Mouse (Mus musculus) liver, embryonic 12.5 days (tissue): ENCODE results near the gene Kif3b. TPM values are rescaled to one million over a fixed set of nuclear protein-coding genes. Genes with fewer than 3 reads are reported as not detected.

ENCODE experiments used
- ATAC-seq: fragments of 200-750 bp; cut with Nextera tagmentation; 2 replicates; pipeline ENCODE4 v1.8.0; 2017; ENCODE audit warnings: moderate number of reproducible peaks, mild to moderate bottlenecking, moderate library complexity
- H3K27ac ChIP-seq: fragments of 300-500 bp; sonication (generic); 2 replicates; pipeline ENCODE4 v1.5.1; 2016; ENCODE audit warnings: mild to moderate bottlenecking
- H3K27me3 ChIP-seq: fragments of 300-500 bp; sonication (generic); replicated peaks from 2 replicates; pipeline ENCODE4 v1.6.1; 2016; ENCODE audit warnings: mild to moderate bottlenecking, moderate library complexity
- H3K36me3 ChIP-seq: fragments of 300-500 bp; sonication (generic); 2 replicates; pipeline ENCODE4 v1.6.1; 2016; ENCODE audit warnings: mild to moderate bottlenecking, moderate library complexity
- H3K4me1 ChIP-seq: fragments of 300-500 bp; sonication (generic); 2 replicates; pipeline ENCODE4 v1.6.1; 2016
- H3K4me2 ChIP-seq: fragments of 300-500 bp; sonication (generic); 2 replicates; pipeline ENCODE4 v1.6.1; 2016; ENCODE audit warnings: mild to moderate bottlenecking, moderate library complexity
- H3K4me3 ChIP-seq: fragments of 300-500 bp; sonication (generic); 2 replicates; pipeline ENCODE4 v1.5.1; 2016; ENCODE audit warnings: mild to moderate bottlenecking, moderate library complexity
- H3K9ac ChIP-seq: fragments of 300-500 bp; sonication (generic); 2 replicates; pipeline ENCODE4 v1.6.1; 2016; ENCODE audit warnings: mild to moderate bottlenecking, moderate library complexity
- H3K9me3 ChIP-seq: fragments of 300-500 bp; sonication (generic); replicated peaks from 2 replicates; pipeline ENCODE4 v1.6.1; 2016; ENCODE audit warnings: mild to moderate bottlenecking, moderate library complexity
- WGBS: fragments of 180-500 bp; shearing (Covaris S2); methylation state at CpG from one replicate; pipeline ENCODE4 v1.1.7; 2016; ENCODE audit not compliant: insufficient replicate concordance; 5-methylcytosine and 5-hydroxymethylcytosine counted together
- polyA plus RNA-seq: library from polyadenylated mRNA; unstranded; fragments of >200 nt; fragmentation: Nextera tagmentation; extraction: Ambion mirVana; gene quantifications from 2 replicates; pipeline ENCODE4 v1.2.1, GENCODE M21; 2016

Kif3b gene
- polyA plus RNA-seq, 1 experiment from 2014 or later = 2.9 TPM

- peak; percentile 83 for ATAC-seq
- 25% methylated on average over 3 of the region's 3 CpGs for WGBS
- peak overlapping the region; percentile 46; the same call in 1 of the 2 replicates for H3K27ac ChIP-seq
These were observed 43.1 kb downstream of the Kif3b start for GRCm38 (mm10) chr2:153334281-153334680.

DNA sequence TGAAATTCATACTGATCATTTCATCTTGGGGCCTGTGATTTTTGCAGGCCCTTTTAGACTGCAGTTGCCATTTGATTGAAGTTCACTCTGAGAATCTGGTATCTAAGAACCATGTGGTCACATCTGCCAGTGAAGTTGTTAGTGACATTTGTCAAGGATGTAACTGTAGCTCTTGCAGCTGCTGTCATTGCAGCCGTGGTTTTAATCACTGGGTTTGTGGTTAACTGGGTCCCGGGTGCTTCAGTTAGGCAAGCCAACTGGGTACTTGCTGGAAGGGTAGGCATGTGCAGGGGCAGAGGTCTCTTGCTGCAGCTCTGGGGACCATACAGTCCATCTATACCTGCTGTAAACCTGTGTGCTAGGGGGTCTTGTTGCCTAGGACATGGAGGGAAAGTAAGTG, 44.9 kb downstream of the Kif3b start:
- WGBS = 14% methylated on average over 2 of the region's 2 CpGs
- Histone ChIP-seq H3K9ac (no peak overlapping the region), H3K27ac (no peak overlapping the region), H3K36me3 (peaks cover 15% of the 10 kb centered on the region), H3K4me1 (peaks cover 35% of the 10 kb centered on the region), H3K4me2 (no peak overlapping the region), H3K27me3 (no peaks in the 10 kb centered on the region), H3K9me3 (no peaks in the 10 kb centered on the region), H3K4me3 (no peak overlapping the region)
- ATAC-seq = no peak

More at GRCm38 (mm10) chr2:153334281-153334680, 43.1 kb downstream of the Kif3b start:
- Histone ChIP-seq H3K9me3 (no peaks in the 10 kb centered on the region), H3K4me1 (peaks cover 35% of the 10 kb centered on the region), H3K4me2 (no peak overlapping the region), H3K4me3 (no peak overlapping the region), H3K36me3 (peaks cover 34% of the 10 kb centered on the region), H3K9ac (no peak overlapping the region), H3K27me3 (no peaks in the 10 kb centered on the region)

DNA sequence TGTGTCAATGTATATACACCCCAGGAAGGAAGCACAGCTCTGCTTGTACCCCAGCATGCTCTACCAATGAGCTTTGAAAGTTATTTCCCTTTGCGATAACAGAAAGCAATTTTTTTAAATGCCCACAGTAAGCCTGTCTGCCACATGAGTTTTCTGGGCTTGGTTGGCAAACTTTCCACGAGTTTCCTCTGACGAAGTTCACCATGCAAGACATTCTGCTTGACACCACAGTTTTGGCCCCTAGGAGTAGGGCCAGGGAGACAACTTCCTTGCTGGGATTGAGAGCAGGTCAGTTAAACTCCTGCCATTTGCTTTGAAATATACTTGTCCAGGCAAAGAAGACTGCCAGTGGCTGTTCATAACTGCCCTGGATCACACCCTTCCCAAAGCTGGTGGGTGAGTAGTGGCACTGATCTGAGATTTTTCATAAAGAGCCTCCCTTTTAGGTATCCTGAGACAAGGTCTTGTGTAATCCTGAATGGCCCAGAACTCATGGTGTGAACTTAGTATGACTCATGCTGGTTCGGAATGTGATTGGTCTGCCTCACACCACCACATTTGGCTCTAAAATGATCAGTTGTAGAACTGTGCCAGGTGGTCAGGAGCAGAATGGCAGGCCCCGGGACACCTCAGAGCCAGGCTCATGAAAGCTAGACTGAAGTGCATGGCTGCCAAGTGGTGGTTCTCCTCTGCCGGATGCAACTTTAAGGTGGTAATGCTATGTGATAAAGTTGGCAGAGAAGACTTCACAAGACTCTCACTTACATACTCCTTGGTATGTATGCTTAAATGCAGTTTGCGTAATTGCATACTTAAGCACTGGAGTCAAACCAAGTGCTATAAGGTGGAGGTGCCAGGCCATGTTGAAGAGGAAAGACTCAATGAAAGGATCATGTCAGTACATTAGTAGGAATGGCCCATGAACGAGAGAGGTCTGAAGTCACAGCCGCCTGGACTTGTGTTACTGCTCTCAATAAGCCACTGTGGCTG, 47.4 kb downstream of the Kif3b start:
- H3K36me3 ChIP-seq = 0 out of 2 replicates have a peak, but pooled peaks cover 7% of the 10 kb centered on the region
- H3K4me2 ChIP-seq = no peak overlapping the region
- 75% methylated on average over 9 of the region's 9 CpGs for WGBS
- peaks cover 43% of the 10 kb centered on the region for H3K4me1 ChIP-seq
- H3K27ac ChIP-seq = no peak overlapping the region
- no peak for ATAC-seq
- no peak overlapping the region for H3K9ac ChIP-seq
- no peak overlapping the region for H3K4me3 ChIP-seq
- H3K9me3 ChIP-seq = no peaks in the 10 kb centered on the region
- no peaks in the 10 kb centered on the region for H3K27me3 ChIP-seq

GRCm38 (mm10) chr2:153342166-153342565, 51.0 kb downstream of the Kif3b start:
- Histone ChIP-seq H3K9me3 (no peaks in the 10 kb centered on the region), H3K9ac (no peak overlapping the region), H3K36me3 (0 out of 2 replicates have a peak, but pooled peaks cover 7% of the 10 kb centered on the region), H3K4me2 (no peak overlapping the region), H3K4me1 (peaks cover 40% of the 10 kb centered on the region), H3K27me3 (no peaks in the 10 kb centered on the region), H3K27ac (peak overlapping the region; percentile 23; the same call in 1 of the 2 replicates), H3K4me3 (no peak overlapping the region)
- no peak for ATAC-seq
- 74% methylated on average over 6 of the region's 6 CpGs for WGBS

- Histone ChIP-seq H3K4me1 (peaks cover 39% of the 10 kb centered on the region), H3K4me2 (no peak overlapping the region), H3K9me3 (no peaks in the 10 kb centered on the region), H3K4me3 (no peak overlapping the region), H3K36me3 (0 out of 2 replicates have a peak, but pooled peaks cover 7% of the 10 kb centered on the region), H3K27me3 (no peaks in the 10 kb centered on the region), H3K9ac (no peak overlapping the region), H3K27ac (peak overlapping the region; percentile 23; the same call in 1 of the 2 replicates)
- WGBS = 19% methylated on average over 3 of the region's 3 CpGs
- no peak for ATAC-seq
These were observed 51.4 kb downstream of the Kif3b start for GRCm38 (mm10) chr2:153342602-153343001.

- no peak overlapping the region for H3K4me2 ChIP-seq
- no peak overlapping the region for H3K4me3 ChIP-seq
- no peaks in the 10 kb centered on the region for H3K9me3 ChIP-seq
- H3K4me1 ChIP-seq = peaks cover 44% of the 10 kb centered on the region
- ATAC-seq = no peak
- H3K27me3 ChIP-seq = no peaks in the 10 kb centered on the region
- H3K9ac ChIP-seq = peak overlapping the region; percentile 3; the same call in 1 of the 2 replicates
- H3K36me3 ChIP-seq = 0 out of 2 replicates have a peak, but pooled peaks cover 7% of the 10 kb centered on the region
- peak overlapping the region; percentile 98 for H3K27ac ChIP-seq
These were observed 52.0 kb downstream of the Kif3b start for GRCm38 (mm10) chr2:153343191-153343590.

GRCm38 (mm10) chr2:153345071-153345453, 53.8 kb downstream of the Kif3b start:
- Histone ChIP-seq H3K9me3 (no peaks in the 10 kb centered on the region), H3K27me3 (no peaks in the 10 kb centered on the region), H3K4me1 (peaks cover 62% of the 10 kb centered on the region), H3K36me3 (0 out of 2 replicates have a peak, but pooled peaks cover 14% of the 10 kb centered on the region), H3K4me2 (peak overlapping the region; percentile 82), H3K9ac (peak overlapping the region; percentile 98), H3K27ac (peak overlapping the region; percentile 98), H3K4me3 (peak overlapping the region; percentile 98)
- 5% methylated on average over 11 of the region's 11 CpGs for WGBS
- ATAC-seq = no peak; the same call in 1 of the 2 replicates

- ATAC-seq = peak; percentile 95
- WGBS = under 1% methylated on average over 65 of the region's 79 CpGs
- peak within 1 kb of the TSS; percentile 98 for H3K4me3 ChIP-seq
- 0 out of 2 replicates have a peak, but pooled peaks cover 14% of the 10 kb centered on the region for H3K36me3 ChIP-seq
- H3K9me3 ChIP-seq = no peaks in the 10 kb centered on the region
- no peaks in the 10 kb centered on the region for H3K27me3 ChIP-seq
- H3K9ac ChIP-seq = peak within 1 kb of the TSS; percentile 98
- peak within 1 kb of the TSS; percentile 98 for H3K27ac ChIP-seq
- peaks cover 67% of the 10 kb centered on the region for H3K4me1 ChIP-seq
- H3K4me2 ChIP-seq = peak within 1 kb of the TSS; percentile 82
These were observed 54.4 kb downstream of the Kif3b start, which contains the start of gene Asxl1 for GRCm38 (mm10) chr2:153345454-153346220. Gene Asxl1 (plus strand): TSS chr2:153345829.

DNA sequence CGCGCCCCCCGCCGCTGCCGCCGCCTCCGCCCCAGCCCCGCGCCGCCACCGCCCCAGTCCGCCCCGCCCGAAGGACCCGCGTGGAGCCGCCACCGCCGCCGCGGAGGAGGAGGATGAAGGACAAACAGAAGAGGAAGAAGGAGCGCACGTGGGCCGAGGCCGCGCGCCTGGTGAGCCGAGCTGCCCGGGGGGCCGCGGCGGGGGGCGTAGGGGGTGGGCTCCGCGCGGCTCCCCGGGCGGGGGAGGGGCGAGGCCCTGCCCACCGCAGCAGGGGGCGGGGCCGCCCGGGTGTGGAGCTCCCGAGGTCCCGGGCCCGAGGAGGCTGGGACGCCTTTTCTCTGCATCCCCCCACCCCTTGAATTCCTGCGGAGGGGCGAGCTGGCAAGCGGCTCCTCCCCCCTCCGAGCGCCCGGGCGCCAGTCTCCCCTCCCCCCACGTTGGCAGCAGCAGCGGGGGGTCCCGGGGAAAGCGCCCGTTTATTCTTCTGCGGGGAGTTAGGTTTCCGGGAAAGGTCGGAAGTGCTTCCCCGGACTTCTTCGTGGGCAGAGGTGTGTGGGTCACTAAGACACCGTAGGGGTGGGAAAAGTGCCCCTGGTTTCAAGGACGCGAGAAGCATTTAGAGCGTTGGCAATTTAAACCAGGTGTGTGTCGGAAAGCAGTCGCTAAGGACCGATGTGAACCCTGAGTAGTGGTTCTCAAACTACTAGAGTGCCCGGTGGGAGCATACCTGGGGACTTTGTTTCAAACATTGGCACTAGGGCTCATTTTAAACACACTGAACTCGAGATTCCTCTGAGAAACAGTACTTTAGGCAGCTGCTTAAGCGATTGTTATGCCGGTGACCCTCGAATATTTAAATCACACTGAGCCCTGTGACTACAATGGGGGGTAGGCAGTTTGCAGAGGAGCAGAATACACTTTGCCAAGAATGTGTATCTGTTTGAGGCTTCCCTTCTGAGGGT, 55.3 kb downstream of the Kif3b start:
- Histone ChIP-seq H3K9me3 (no peaks in the 10 kb centered on the region), H3K4me1 (peaks cover 76% of the 10 kb centered on the region), H3K27me3 (no peaks in the 10 kb centered on the region), H3K4me3 (peak overlapping the region; percentile 98), H3K27ac (peak overlapping the region; percentile 98), H3K9ac (peak overlapping the region; percentile 98), H3K36me3 (peaks cover 14% of the 10 kb centered on the region; the same call in 1 of the 2 replicates), H3K4me2 (peak overlapping the region; percentile 79)
- peak; percentile 50 for ATAC-seq
- WGBS = under 1% methylated on average over 62 of the region's 76 CpGs

- Histone ChIP-seq H3K4me2 (peak overlapping the region; percentile 79), H3K27me3 (no peaks in the 10 kb centered on the region), H3K4me3 (peak overlapping the region; percentile 98), H3K9me3 (no peaks in the 10 kb centered on the region), H3K9ac (peak overlapping the region; percentile 98), H3K4me1 (peaks cover 78% of the 10 kb centered on the region), H3K36me3 (peaks cover 15% of the 10 kb centered on the region), H3K27ac (peak overlapping the region; percentile 98)
- ATAC-seq = no peak
- WGBS = 3% methylated on average over 9 of the region's 9 CpGs
These were observed 56.1 kb downstream of the Kif3b start for GRCm38 (mm10) chr2:153347183-153347781.
